Mouse (Mus musculus): ENCODE results near the gene Cfap36.

DNA sequence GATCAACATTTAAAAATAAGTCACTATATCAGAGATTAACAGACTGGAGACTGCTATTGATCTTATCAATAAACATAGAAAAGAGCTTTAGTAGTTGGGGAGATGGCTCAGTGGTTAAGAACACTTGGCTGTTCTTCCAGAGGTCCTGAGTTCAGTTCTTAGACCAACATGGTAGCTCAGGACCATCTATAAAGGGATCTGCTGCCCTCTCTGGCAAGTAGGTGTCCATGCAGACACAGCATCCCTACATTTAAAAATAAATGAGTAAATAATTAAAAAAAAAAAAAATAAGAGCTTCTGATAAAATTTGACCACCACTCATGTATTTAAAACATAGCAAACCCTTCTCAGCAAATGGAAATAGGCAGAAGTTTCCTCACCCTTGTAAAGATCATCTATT is 9.2 kb downstream of the Cfap36 start:
- no peak for TF ChIP-seq CTCF (IDR thresholded peaks at IDR 0.05; ENCODE audit: borderline replicate concordance, insufficient read depth, low read length)
- no peak for TF ChIP-seq POLR2A (IDR thresholded peaks at IDR 0.05; ENCODE audit: low read depth, low read length)

Data from embryonic fibroblast, embryonic 13.5 days (primary cell).